In genomic region chr11:106513166-106513565, GRCm38 (mm10) we compare ENCODE assay signal across 9 mouse cellular contexts. TPM values are rescaled to one million over a fixed set of nuclear protein-coding genes. Genes with fewer than 3 reads are reported as not detected.
A peak's percentile ranks its signal among the peaks of the same experiment; 100 is the strongest.
DNase-seq lines count a peak whose midpoint lies in the region; ATAC-seq lines count a peak whose summit lies in the region.
"Had no signal": no experiment of that assay in that cellular context is flagged by ENCODE, and none has a peak within 500 bp of the region (broad histone marks: within the 10 kb centered on the region; RNA-seq: fewer than 3 reads in every experiment).

No protein-coding gene starts in this region.

- no peak overlapping the region for H3K4me2 ChIP-seq in kidney, embryonic 14.5 days (replicated peaks; ENCODE audit: low read depth, low read length)

- no peak overlapping the region for H3K27ac ChIP-seq in kidney, embryonic 14.5 days (ENCODE audit: low read depth, low read length)

- ATAC-seq in kidney, embryonic 14.5 days (ENCODE audit: low FRiP score, low TSS enrichment): no peak
- ATAC-seq in neutrophil, adult 5-6 weeks (ENCODE audit: extremely low read depth, insufficient number of reproducible peaks, low FRiP score, poor library complexity, severe bottlenecking): peak; percentile 39; the same call in 1 of the 2 replicates
- no peak for ATAC-seq in erythroblast, adult 5-6 weeks (replicated peaks; ENCODE audit: low FRiP score, poor library complexity, severe bottlenecking)

- H3K9ac ChIP-seq in kidney, embryonic 14.5 days (ENCODE audit: low read depth, low read length): no peak overlapping the region

- WGBS in kidney, embryonic 14.5 days: 31% methylated on average over 2 of the region's 2 CpGs

- no peaks in the 10 kb centered on the region; the same call in 1 of the 2 replicates for H3K4me1 ChIP-seq in kidney, embryonic 14.5 days (ENCODE audit: control insufficient read depth, insufficient read depth, low read length)

- H3K36me3 ChIP-seq in kidney, embryonic 14.5 days (ENCODE audit: control insufficient read depth, insufficient read depth, low read length): peaks cover 11% of the 10 kb centered on the region; the same call in 1 of the 2 replicates

- no peaks in the 10 kb centered on the region for H3K9me3 ChIP-seq in kidney, embryonic 14.5 days (ENCODE audit: control insufficient read depth, low read length)

- H3K4me3 ChIP-seq in kidney, embryonic 14.5 days (ENCODE audit: low read length): no peak overlapping the region
- H3K4me3 ChIP-seq: erythroblast, embryonic 14.5 days had no signal

- peak; percentile 60 for DNase-seq in kidney, adult 18-20 months
- DNase-seq in CD4-positive, CD25-positive, alpha-beta regulatory T cell, adult 2 months (ENCODE audit: low read depth, low spot score): peak; percentile 79
- peak; percentile 40 for DNase-seq in adipocyte (ENCODE audit: low spot score)
- DNase-seq in gastrocnemius, postnatal 10 days: peak; percentile 71
- peak; percentile 51 to 68 for DNase-seq in layer of hippocampus, postnatal 14 days (ENCODE audit: low spot score in 2 of 2)

- H3K27me3 ChIP-seq in kidney, embryonic 14.5 days (ENCODE audit: control insufficient read depth, insufficient read depth, low read length): no peaks in the 10 kb centered on the region

RNA-seq across cellular contexts. Expression of gene Ern1, which starts 25.5 kb away (rescaled TPM):
- 4.0 and 9.0 TPM in 2 replicates for polyA plus RNA-seq in kidney, embryonic 14.5 days (2014; fragmentation: Nextera tagmentation; extraction: Ambion mirVana)
- 1 to 10 TPM; 5.0 to 7.5 TPM for total RNA-seq in gastrocnemius, postnatal 10 days (2021)
- total RNA-seq in layer of hippocampus, postnatal 14 days (2021): 10 to 100 TPM in 1 of 2 experiments, 1 to 10 TPM in 1; 9.2 to 10.2 TPM
- 18.6 and 23.6 TPM in 2 replicates for total RNA-seq in neutrophil, adult 5-6 weeks (2017)
- 7.9 and 11.1 TPM in 2 replicates for total RNA-seq in erythroblast, adult 5-6 weeks (2015; ENCODE audit: low replicate concordance)
- 23.8 and 25.6 TPM in 2 replicates for total RNA-seq in erythroblast, adult 5-6 weeks (2017; ENCODE audit: low replicate concordance)
